Mouse (Mus musculus): ENCODE measurements around the gene Cyld. TPM values are rescaled to one million over a fixed set of nuclear protein-coding genes. Genes with fewer than 3 reads are reported as not detected.

Gene Cyld
- total and polyA plus RNA-seq, 3 experiments = 20.2 to 29.4 (median 22.1) TPM

DNA sequence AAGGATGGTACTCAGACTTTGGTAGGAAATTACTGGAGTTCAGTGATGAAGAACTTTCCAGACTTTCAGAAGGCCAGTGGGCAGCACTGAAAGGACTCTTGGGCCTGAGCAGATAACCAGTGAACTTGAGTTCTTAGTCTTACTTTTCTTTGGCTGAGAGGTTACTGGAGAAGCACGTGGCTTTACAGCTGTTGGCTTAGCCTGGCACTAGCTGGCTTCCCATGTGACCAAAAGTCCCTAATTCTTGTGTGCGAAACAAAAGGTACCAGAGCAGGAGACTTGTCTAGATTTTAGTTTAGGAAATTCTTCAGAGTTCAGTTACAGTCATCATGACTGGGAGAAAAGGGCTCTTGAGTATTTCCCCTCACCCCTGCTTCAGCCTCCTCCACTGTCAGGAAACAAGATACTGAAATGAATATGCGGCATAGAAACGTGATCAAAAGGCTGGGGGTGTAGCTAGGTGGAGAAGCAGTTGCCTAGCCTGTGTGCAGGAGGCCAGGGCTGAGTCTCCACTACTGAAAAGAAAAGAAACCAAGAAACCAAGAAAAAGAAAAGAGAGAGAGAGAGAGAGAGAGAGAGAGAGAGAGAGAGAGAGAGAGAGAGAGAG, 5.4 kb upstream of the Cyld start (continued):
- TF ChIP-seq E2F4 (IDR thresholded peaks at IDR 0.05; ENCODE audit: insufficient replicate concordance, low read depth, low read length) (no peak), RAD21 (IDR thresholded peaks at IDR 0.05; ENCODE audit: low read depth, low read length) (no peak), ZKSCAN1 (IDR thresholded peaks at IDR 0.05; ENCODE audit: borderline replicate concordance, low read depth, low read length) (no peak), MAFK (IDR thresholded peaks at IDR 0.05; ENCODE audit: insufficient replicate concordance, low read length) (no peak), JUND (conservative IDR thresholded peaks at IDR 0.05; ENCODE audit: low read depth, low read length) (no peak), MXI1 (IDR thresholded peaks at IDR 0.05; ENCODE audit: low read depth, low read length) (peak; percentile 79; the same call in 1 of the 2 replicates)

DNA sequence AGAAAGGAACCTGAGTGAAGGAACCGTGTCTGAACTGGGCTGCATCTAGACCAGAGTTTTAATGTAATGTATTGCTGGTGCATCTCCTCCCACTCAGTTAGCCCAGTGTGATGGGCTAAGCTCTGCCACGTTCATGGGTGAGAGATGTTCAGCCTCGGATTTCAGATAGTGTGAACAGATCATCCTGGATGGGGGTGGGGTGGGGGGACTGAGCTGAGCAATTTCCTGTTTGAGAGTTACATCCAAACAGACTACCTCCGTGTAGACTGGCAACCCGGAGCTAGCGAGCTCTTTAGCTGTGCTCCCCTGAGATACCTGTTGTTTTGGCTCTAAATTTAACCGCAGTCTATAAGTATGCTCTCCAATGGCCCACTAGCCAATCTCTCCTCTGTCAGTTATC, 4.9 kb upstream of the Cyld start:
- no peak for DNase-seq (ENCODE audit: extremely low read depth)
- TF ChIP-seq CHD2 (IDR thresholded peaks at IDR 0.05; ENCODE audit: low read length) (peak; percentile 23; the same call in 1 of the 2 replicates), CHD1 (IDR thresholded peaks at IDR 0.05; ENCODE audit: low read depth, low read length) (no peak)
- H3K9me3 ChIP-seq (replicated peaks; ENCODE audit: low read length) = no peaks in the 10 kb centered on the region
- H3K27me3 ChIP-seq (replicated peaks) = no peaks in the 10 kb centered on the region
- H3K79me2 ChIP-seq (replicated peaks; ENCODE audit: control insufficient read depth, extremely low read depth, insufficient read depth, poor library complexity, severe bottlenecking) = no peaks in the 10 kb centered on the region
- in situ Hi-C loops (cut with MboI; ENCODE audit: low pct_ligation_motif_present, low pct_unique_long_range_greater_than_20kb, low sequenced_read_pairs) (loop anchor here (5.0 kb wide), 1 partner anchor 55 kb away; the partner anchor contains the start of gene Snx20), dilution Hi-C loops (cut with MboI; ENCODE audit: extremely low pct_ligation_motif_present, extremely low pct_unique_long_range_greater_than_20kb, low sequenced_read_pairs) (no loop called here)
- H3K4me2 ChIP-seq (ENCODE audit: insufficient read depth, low read depth, poor library complexity, severe bottlenecking) = peak overlapping the region; percentile 47
- no peak overlapping the region for H3K9ac ChIP-seq (ENCODE audit: insufficient read depth, low read depth)
- H3K36me3 ChIP-seq (replicated peaks in 1 of 2; ENCODE audit: control insufficient read depth in 1 of 2, insufficient read depth in 1 of 2, low read length in 1 of 2) = peaks cover 9 to 25% of the 10 kb centered on the region in 2 experiments
- no peak overlapping the region for H3K27ac ChIP-seq (ENCODE audit: insufficient read depth, low read depth)
- no peak overlapping the region for H3K4me3 ChIP-seq (replicated peaks in 1 of 3; ENCODE audit: low read depth in 2 of 3, low read length in 2 of 3, poor library complexity in 1 of 3)
- peaks cover 6 to 41% of the 10 kb centered on the region in 2 experiments for H3K4me1 ChIP-seq (ENCODE audit: control insufficient read depth in 1 of 2, insufficient read depth in 2 of 2)

DNA sequence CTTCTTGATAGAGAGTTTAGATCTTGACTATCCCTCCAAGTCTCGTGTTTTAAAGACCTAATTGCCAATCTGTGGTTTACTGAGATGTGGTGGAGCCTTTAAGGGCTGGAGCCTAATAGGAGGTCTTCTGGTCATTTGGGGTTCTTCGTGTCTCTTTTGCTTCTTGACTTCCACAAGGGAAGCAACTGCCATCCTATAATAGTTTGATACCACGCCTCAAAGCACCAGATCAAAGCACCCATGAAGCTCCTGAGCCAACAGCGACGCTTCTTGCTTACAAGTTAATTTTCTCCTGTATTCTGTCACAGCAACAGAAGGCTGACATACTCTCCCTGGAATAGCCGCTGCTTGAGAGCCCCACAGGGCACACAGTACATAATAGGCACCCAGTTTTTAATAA, 4.0 kb upstream of the Cyld start:
- Histone ChIP-seq H3K4me2 (ENCODE audit: insufficient read depth, low read depth, poor library complexity, severe bottlenecking) (no peak overlapping the region), H3K4me3 (replicated peaks in 1 of 3; ENCODE audit: low read depth in 2 of 3, low read length in 2 of 3, poor library complexity in 1 of 3) (no peak overlapping the region), H3K27me3 (replicated peaks) (no peaks in the 10 kb centered on the region), H3K4me1 (ENCODE audit: control insufficient read depth in 1 of 2, insufficient read depth in 2 of 2) (peaks cover 6 to 39% of the 10 kb centered on the region in 2 experiments), H3K27ac (ENCODE audit: insufficient read depth, low read depth) (no peak overlapping the region), H3K9me3 (replicated peaks; ENCODE audit: low read length) (no peaks in the 10 kb centered on the region), H3K79me2 (replicated peaks; ENCODE audit: control insufficient read depth, extremely low read depth, insufficient read depth, poor library complexity, severe bottlenecking) (peaks cover 3% of the 10 kb centered on the region), H3K36me3 (replicated peaks in 1 of 2; ENCODE audit: control insufficient read depth in 1 of 2, insufficient read depth in 1 of 2, low read length in 1 of 2) (peaks cover 5 to 19% of the 10 kb centered on the region in 2 experiments), H3K9ac (ENCODE audit: insufficient read depth, low read depth) (no peak overlapping the region)
- dilution Hi-C loops (cut with MboI; ENCODE audit: extremely low pct_ligation_motif_present, extremely low pct_unique_long_range_greater_than_20kb, low sequenced_read_pairs) (no loop called here), in situ Hi-C loops (cut with MboI; ENCODE audit: low pct_ligation_motif_present, low pct_unique_long_range_greater_than_20kb, low sequenced_read_pairs) (loop anchor here (5.0 kb wide), 1 partner anchor 56 kb away; the partner anchor contains the start of gene Snx20)
- no peak for DNase-seq (ENCODE audit: extremely low read depth)
- no peak for TF ChIP-seq PAX5 (IDR thresholded peaks at IDR 0.05; ENCODE audit: low read length)
- TF ChIP-seq ZNF384 (IDR thresholded peaks at IDR 0.05; ENCODE audit: low read depth, low read length) = no peak
- TF ChIP-seq MEF2A (IDR thresholded peaks at IDR 0.05; ENCODE audit: borderline replicate concordance, low read depth, low read length) = no peak
- no peak for TF ChIP-seq IRF4 (IDR thresholded peaks at IDR 0.05; ENCODE audit: low read depth, low read length)
- no peak for TF ChIP-seq MAX (IDR thresholded peaks at IDR 0.05; ENCODE audit: low read length)
- no peak for TF ChIP-seq TCF12 (IDR thresholded peaks at IDR 0.05; ENCODE audit: low read depth, low read length)
- TF ChIP-seq CTCF (conservative IDR thresholded peaks at IDR 0.05 in 1 of 2, IDR thresholded peaks at IDR 0.05 in 1 of 2; ENCODE audit: low read depth in 2 of 2, low read length in 2 of 2) = no peak
- no peak for TF ChIP-seq GABPA (IDR thresholded peaks at IDR 0.05; ENCODE audit: insufficient replicate concordance, low read depth, low read length)
- no peak for TF ChIP-seq USF1 (IDR thresholded peaks at IDR 0.05; ENCODE audit: low read depth, low read length)
- TF ChIP-seq POLR2A (IDR thresholded peaks at IDR 0.05; ENCODE audit: low read depth, low read length) = no peak
- TF ChIP-seq E2F4 (IDR thresholded peaks at IDR 0.05; ENCODE audit: insufficient replicate concordance, low read depth, low read length) = no peak
- TF ChIP-seq CHD1 (IDR thresholded peaks at IDR 0.05; ENCODE audit: low read depth, low read length) = no peak

All from CH12.LX (cell line).